Mouse (Mus musculus) lung, embryonic 14.5 days (tissue): ENCODE measurements around the gene Olfr619. TPM values are rescaled to one million over a fixed set of nuclear protein-coding genes. Genes with fewer than 3 reads are reported as not detected.

Experiments
- ATAC-seq: fragments of 200-750 bp; cut with Nextera tagmentation; 2 replicates; pipeline ENCODE4 v1.8.0; 2017; ENCODE audit warnings: mild to moderate bottlenecking, moderate TSS enrichment, moderate library complexity; ENCODE audit not compliant: insufficient read depth
- DNase-seq: peaks from one replicate; pipeline ENCODE4 v3.0.0-alpha.2; 2015
- H3K27ac ChIP-seq: fragments of 300-500 bp; sonication (generic); 2 replicates; pipeline ENCODE4 v1.5.1; 2014; ENCODE audit warnings: low read depth, mild to moderate bottlenecking, moderate library complexity
- H3K27me3 ChIP-seq: fragments of 300-500 bp; sonication (generic); 2 replicates; pipeline ENCODE4 v1.6.1; 2014; ENCODE audit warnings: low read length, control low read depth; ENCODE audit not compliant: insufficient read depth
- H3K36me3 ChIP-seq: fragments of 300-500 bp; sonication (generic); 2 replicates; pipeline ENCODE4 v1.6.1; 2014; ENCODE audit warnings: control low read depth; ENCODE audit not compliant: insufficient read depth
- H3K4me1 ChIP-seq: fragments of 300-500 bp; sonication (generic); 2 replicates; pipeline ENCODE4 v1.6.1; 2014; ENCODE audit warnings: antibody characterized with exemption, control low read depth; ENCODE audit not compliant: insufficient read depth
- H3K4me2 ChIP-seq: fragments of 300-500 bp; sonication (generic); 2 replicates; pipeline ENCODE4 v1.6.1; 2014; ENCODE audit warnings: mild to moderate bottlenecking
- H3K4me3 ChIP-seq: fragments of 300-500 bp; sonication (generic); 2 replicates; pipeline ENCODE4 v1.5.1; 2014; ENCODE audit warnings: low read depth, low read length
- H3K9ac ChIP-seq: fragments of 300-500 bp; sonication (generic); 2 replicates; pipeline ENCODE4 v1.6.1; 2014
- H3K9me3 ChIP-seq: fragments of 300-500 bp; sonication (generic); 2 replicates; pipeline ENCODE4 v1.6.1; 2016; ENCODE audit warnings: low read depth, low read length, control low read depth
- CTCF ChIP-seq: IDR thresholded peaks from 2 replicates; pipeline ENCODE4 v1.5.1; 2016; ENCODE audit warnings: antibody characterized with exemption, low read depth
- WGBS: fragments of 180-500 bp; shearing (Covaris S2); extraction: QIAGEN DNeasy Blood & Tissue Kit; methylation state at CpG from one replicate; pipeline ENCODE4 v1.1.7; 2014; 5-methylcytosine and 5-hydroxymethylcytosine counted together
- polyA plus RNA-seq: library from polyadenylated mRNA; unstranded; fragments of >200 nt; fragmentation: Nextera tagmentation; extraction: Ambion mirVana; gene quantifications from 2 replicates; pipeline ENCODE4 v1.2.1, GENCODE M21; 2014

The Olfr619 gene
- not detected in 2 replicates for polyA plus RNA-seq

GRCm38 (mm10) chr7:103600275-103600674 lies at the start of gene Olfr619:
TSS of gene Olfr619 (plus strand) at chr7:103600575.
- H3K4me2 ChIP-seq: no peak within 1 kb of the TSS
- DNase-seq (no peak), ATAC-seq (no peak)
- H3K27me3 ChIP-seq: no peaks in the 10 kb centered on the region
- no peaks in the 10 kb centered on the region for H3K9me3 ChIP-seq
- no peak within 1 kb of the TSS for H3K4me3 ChIP-seq
- no peaks in the 10 kb centered on the region for H3K36me3 ChIP-seq
- TF ChIP-seq CTCF: no peak
- H3K9ac ChIP-seq: no peak within 1 kb of the TSS
- no peaks in the 10 kb centered on the region for H3K4me1 ChIP-seq
- no peak within 1 kb of the TSS for H3K27ac ChIP-seq

- Histone ChIP-seq H3K27ac (no peak within 1 kb of the TSS), H3K9ac (no peak within 1 kb of the TSS), H3K4me3 (no peak within 1 kb of the TSS), H3K9me3 (no peaks in the 10 kb centered on the region), H3K36me3 (no peaks in the 10 kb centered on the region), H3K4me1 (no peaks in the 10 kb centered on the region), H3K27me3 (no peaks in the 10 kb centered on the region), H3K4me2 (no peak within 1 kb of the TSS)
- no peak for TF ChIP-seq CTCF
- 82% methylated on average over 2 of the region's 2 CpGs for WGBS
- DNase-seq (no peak), ATAC-seq (no peak)
Observed at GRCm38 (mm10) chr7:103555779-103556178, 44.6 kb upstream of the Olfr619 start, which contains the start of gene Olfr615. TSS of gene Olfr615 (plus strand) at chr7:103556079.

- ATAC-seq (no peak), DNase-seq (no peak)
- H3K9me3 ChIP-seq: no peaks in the 10 kb centered on the region
- no peak within 1 kb of the TSS for H3K4me3 ChIP-seq
- no peaks in the 10 kb centered on the region for H3K4me1 ChIP-seq
- H3K9ac ChIP-seq: no peak within 1 kb of the TSS
- TF ChIP-seq CTCF: no peak
- no peak within 1 kb of the TSS for H3K4me2 ChIP-seq
- H3K36me3 ChIP-seq: no peaks in the 10 kb centered on the region
- 73% methylated on average over 3 of the region's 3 CpGs for WGBS
- no peaks in the 10 kb centered on the region for H3K27me3 ChIP-seq
- no peak within 1 kb of the TSS for H3K27ac ChIP-seq
Observed at GRCm38 (mm10) chr7:103569043-103569442, 31.3 kb upstream of the Olfr619 start, which contains the start of gene Olfr616. TSS of gene Olfr616 (minus strand) at chr7:103569143.

GRCm38 (mm10) chr7:103572761-103573160 lies 27.6 kb upstream of the Olfr619 start, which contains the start of gene Olfr617:
TSS of gene Olfr617 (plus strand) at chr7:103573061.
- TF ChIP-seq CTCF: no peak

GRCm38 (mm10) chr7:103589803-103590202 lies 10.6 kb upstream of the Olfr619 start, which contains the start of gene Olfr618:
TSS of gene Olfr618 (plus strand) at chr7:103590103.
- no peak within 1 kb of the TSS for H3K9ac ChIP-seq
- no peaks in the 10 kb centered on the region for H3K27me3 ChIP-seq
- H3K4me1 ChIP-seq: no peaks in the 10 kb centered on the region
- no peak within 1 kb of the TSS for H3K27ac ChIP-seq
- ATAC-seq (no peak), DNase-seq (no peak)
- WGBS: 52% methylated on average over 2 of the region's 2 CpGs
- no peak within 1 kb of the TSS for H3K4me2 ChIP-seq
- TF ChIP-seq CTCF: no peak
- no peaks in the 10 kb centered on the region for H3K36me3 ChIP-seq
- no peaks in the 10 kb centered on the region for H3K9me3 ChIP-seq
- no peak within 1 kb of the TSS for H3K4me3 ChIP-seq

More at GRCm38 (mm10) chr7:103572761-103573160, 27.6 kb upstream of the Olfr619 start, which contains the start of gene Olfr617:
- Histone ChIP-seq H3K36me3 (no peaks in the 10 kb centered on the region), H3K27ac (no peak within 1 kb of the TSS), H3K4me3 (no peak within 1 kb of the TSS), H3K4me2 (no peak within 1 kb of the TSS), H3K27me3 (no peaks in the 10 kb centered on the region), H3K9me3 (no peaks in the 10 kb centered on the region), H3K4me1 (no peaks in the 10 kb centered on the region), H3K9ac (no peak within 1 kb of the TSS)
- DNase-seq (no peak), ATAC-seq (no peak)
- WGBS: 75% methylated on average over 1 of the region's 1 CpGs

- no peaks in the 10 kb centered on the region for H3K4me1 ChIP-seq
- H3K27ac ChIP-seq: no peak overlapping the region
- H3K36me3 ChIP-seq: no peaks in the 10 kb centered on the region
- DNase-seq (no peak), ATAC-seq (no peak)
- H3K4me2 ChIP-seq: no peak overlapping the region
- no peaks in the 10 kb centered on the region for H3K27me3 ChIP-seq
- H3K9ac ChIP-seq: no peak overlapping the region
- TF ChIP-seq CTCF: no peak
- no peaks in the 10 kb centered on the region for H3K9me3 ChIP-seq
- WGBS: 75% methylated on average over 2 of the region's 2 CpGs
- no peak overlapping the region for H3K4me3 ChIP-seq
Observed at GRCm38 (mm10) chr7:103607425-103607824, 7.0 kb downstream of the Olfr619 start.

GRCm38 (mm10) chr7:103612434-103612833 lies 12.1 kb downstream of the Olfr619 start, which contains the start of gene Olfr620:
TSS of gene Olfr620 (minus strand) at chr7:103612534.
- Histone ChIP-seq H3K4me3 (no peak within 1 kb of the TSS), H3K36me3 (no peaks in the 10 kb centered on the region), H3K4me2 (no peak within 1 kb of the TSS), H3K9me3 (no peaks in the 10 kb centered on the region), H3K27ac (no peak within 1 kb of the TSS), H3K27me3 (no peaks in the 10 kb centered on the region), H3K4me1 (no peaks in the 10 kb centered on the region), H3K9ac (no peak within 1 kb of the TSS)
- 73% methylated on average over 2 of the region's 2 CpGs for WGBS
- ATAC-seq (no peak), DNase-seq (no peak)
- TF ChIP-seq CTCF: no peak
